Mouse (Mus musculus): Measurements from ENCODE around the gene Adamtsl1.

Gene Adamtsl1

DNA sequence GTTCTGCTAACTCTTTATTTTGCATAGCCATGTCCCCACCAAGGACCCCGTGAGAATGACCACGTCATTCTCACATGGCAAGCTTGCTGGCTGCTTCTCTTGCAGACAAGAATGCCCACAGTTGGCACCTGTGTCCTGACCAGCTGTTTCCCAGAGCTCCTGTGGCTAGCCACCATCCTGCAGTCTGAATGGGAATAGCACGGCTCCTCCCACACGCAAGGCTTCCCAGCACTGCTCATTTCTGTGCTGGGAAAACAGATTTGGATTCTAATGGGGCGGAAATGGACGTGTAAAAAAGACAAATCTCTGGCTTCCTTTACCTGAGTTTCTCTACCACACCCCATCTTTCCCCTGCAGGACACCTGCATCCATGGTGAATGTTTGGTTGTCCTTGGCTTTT lies 531.9 kb downstream of the Adamtsl1 start:
- DNase-seq (ENCODE audit: low spot score in 2 of 2), result no peak

GRCm38 (mm10) chr4:86046881-86047280 lies 532.9 kb downstream of the Adamtsl1 start:
- DNase-seq (ENCODE audit: low spot score in 2 of 2), result no peak

- DNase-seq (ENCODE audit: low spot score in 2 of 2), result no peak
These were observed 539.7 kb downstream of the Adamtsl1 start for GRCm38 (mm10) chr4:86053487-86054237.

GRCm38 (mm10) chr4:86060614-86061013 lies 546.6 kb downstream of the Adamtsl1 start:
- DNase-seq (ENCODE audit: low spot score in 2 of 2), result no peak

DNA sequence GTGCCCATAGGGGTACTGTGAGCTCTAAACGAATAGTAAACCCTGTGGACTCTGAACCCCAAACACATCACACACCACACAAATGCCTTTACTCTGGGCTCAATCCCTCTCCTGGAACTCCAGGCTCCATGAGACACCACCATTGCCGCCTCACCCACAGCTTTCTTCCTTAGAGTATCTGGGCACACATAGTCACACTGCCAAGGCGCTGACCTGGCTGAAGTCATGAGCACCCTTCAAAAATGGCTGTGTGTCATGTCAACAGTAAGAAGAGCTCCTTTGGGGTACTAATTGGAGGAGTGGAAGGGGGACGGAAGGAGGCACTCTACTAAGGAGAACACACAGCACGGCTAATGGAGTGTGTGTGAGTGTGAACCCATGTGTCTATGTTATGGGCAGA lies 554.4 kb downstream of the Adamtsl1 start:
- no peak for DNase-seq (ENCODE audit: low spot score in 2 of 2)

DNA sequence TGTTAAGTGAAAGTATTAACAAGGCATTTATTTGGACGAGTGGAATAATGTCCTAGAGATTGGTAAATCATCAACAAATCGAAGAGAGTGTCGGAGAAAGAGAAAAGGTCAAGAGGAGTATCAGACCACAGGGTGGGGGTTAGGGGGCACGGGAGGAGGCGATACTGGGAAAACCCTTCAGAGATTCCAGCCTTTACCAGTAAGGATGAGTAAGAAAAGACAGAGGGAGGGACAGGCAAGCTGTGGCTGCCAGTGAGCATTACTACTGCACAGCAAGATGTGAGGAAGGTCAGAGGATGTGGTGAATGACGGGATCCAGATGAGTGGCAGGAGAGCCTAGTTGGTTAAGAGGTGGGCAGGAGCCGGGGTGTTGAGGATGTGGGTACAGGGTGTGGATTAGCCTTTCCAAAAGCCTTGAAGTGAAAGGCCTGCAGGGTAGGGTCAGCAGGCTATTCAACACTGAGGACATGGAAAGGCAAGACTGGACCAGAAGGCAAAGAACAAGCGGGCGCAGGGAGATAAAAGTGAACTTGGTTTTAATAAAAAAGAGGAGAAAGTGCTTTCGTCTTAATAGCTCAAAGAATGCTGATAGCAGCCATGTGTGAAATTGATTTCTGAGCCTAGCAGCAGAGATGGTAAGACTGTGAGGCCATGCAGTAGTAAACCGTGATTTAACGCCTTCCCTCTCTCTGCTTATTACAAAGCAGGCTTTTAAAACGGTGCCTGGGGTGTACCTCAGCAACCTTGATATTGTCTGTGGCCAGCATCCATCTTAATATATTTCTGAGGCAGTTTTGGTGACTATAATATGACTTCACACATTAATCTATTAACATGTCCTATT lies 555.1 kb downstream of the Adamtsl1 start:
- no peak for DNase-seq (ENCODE audit: low spot score in 2 of 2)

DNA sequence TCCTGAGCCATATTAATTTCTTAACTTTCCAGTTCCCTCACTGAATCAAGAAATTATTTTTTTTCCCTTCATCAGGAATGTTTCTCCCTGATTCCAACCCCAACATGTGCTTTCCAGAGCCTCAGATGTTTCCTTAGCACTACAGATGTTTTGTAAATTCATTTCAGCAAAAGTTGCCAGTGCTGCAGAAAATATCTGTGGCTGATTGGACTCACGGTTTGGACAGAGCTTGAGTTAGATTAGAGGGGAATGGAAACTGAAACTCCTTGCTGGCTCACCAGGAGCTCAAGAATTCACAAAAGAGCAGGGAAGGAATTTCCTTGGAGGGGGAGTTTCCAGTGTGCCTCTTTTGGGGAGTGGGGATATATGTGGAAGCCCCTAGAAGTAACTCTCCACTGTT lies 560.9 kb downstream of the Adamtsl1 start:
- no peak for DNase-seq (ENCODE audit: low spot score in 2 of 2)

DNA sequence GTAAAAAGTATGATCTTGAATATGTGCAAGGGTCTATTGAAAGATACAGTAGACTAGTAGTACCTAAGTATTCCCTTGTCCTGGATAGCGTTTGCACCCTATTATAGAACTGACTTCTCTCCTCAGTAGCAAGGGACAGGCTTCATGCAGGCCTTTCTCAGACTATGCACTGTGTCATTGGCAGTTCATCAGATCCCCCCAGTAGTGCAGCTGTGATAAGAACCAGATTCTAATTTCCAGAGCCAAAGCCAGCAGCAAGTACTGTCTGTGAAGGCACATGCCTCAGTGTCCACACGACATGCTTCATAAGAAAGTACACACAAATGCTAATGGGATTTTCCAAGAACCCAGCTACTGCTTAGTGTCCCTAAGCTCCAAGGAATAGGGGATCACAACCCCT lies 563.4 kb downstream of the Adamtsl1 start:
- DNase-seq (ENCODE audit: low spot score in 2 of 2), result no peak

- no peak for DNase-seq (ENCODE audit: low spot score in 2 of 2)
These were observed 563.9 kb downstream of the Adamtsl1 start for GRCm38 (mm10) chr4:86077854-86078253.

GRCm38 (mm10) chr4:86087508-86087907 lies 573.5 kb downstream of the Adamtsl1 start:
- DNase-seq (ENCODE audit: low spot score in 2 of 2), result no peak

DNA sequence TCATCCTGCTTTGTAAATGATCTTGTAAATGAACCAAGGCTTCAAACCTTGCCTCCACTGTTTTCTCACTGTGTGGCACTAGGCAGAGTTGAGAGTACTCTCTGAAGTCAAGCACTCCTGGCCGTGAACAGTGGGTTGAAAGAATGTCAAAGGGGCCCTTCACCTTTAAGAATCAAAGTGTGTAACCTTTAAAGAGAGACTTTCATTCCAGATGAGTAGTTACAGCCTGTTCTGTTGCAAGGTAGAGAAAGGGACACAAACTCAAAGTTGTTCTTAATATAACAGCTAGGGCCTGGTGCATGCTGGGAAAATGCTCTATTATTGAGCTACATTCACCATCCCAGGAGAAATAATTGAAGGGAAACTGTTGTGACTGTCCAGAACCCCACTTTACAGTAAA lies 589.2 kb downstream of the Adamtsl1 start:
- DNase-seq (ENCODE audit: low spot score in 2 of 2), result no peak

GRCm38 (mm10) chr4:86108325-86108724 lies 594.4 kb downstream of the Adamtsl1 start:
- no peak for DNase-seq (ENCODE audit: low spot score in 2 of 2)

DNA sequence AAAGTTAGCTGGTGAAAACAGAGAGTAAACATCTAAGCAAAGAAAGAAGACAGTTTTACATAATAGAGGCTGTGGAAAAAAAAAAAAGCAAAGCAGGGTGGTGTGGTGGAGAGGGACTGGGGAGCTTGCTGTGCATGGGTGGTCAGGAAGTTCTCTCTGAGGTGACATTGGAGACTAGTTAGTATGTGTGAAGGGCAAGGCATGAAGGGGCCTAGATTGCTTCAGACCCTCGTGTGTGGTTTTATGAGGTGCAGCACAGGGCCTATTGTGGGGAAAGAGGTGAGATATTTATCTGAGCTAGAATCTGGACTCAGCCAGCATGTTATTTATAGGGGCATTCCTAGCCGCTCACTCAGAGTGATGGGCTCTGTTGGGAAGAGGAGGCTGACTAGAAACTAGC lies 605.1 kb downstream of the Adamtsl1 start:
- no peak for DNase-seq (ENCODE audit: low spot score in 2 of 2)

- DNase-seq (ENCODE audit: low spot score in 2 of 2), result no peak
These were observed 608.5 kb downstream of the Adamtsl1 start for GRCm38 (mm10) chr4:86122431-86122830.

- DNase-seq (ENCODE audit: low spot score in 2 of 2), result no peak
These were observed 610.4 kb downstream of the Adamtsl1 start for GRCm38 (mm10) chr4:86124374-86124773.

DNA sequence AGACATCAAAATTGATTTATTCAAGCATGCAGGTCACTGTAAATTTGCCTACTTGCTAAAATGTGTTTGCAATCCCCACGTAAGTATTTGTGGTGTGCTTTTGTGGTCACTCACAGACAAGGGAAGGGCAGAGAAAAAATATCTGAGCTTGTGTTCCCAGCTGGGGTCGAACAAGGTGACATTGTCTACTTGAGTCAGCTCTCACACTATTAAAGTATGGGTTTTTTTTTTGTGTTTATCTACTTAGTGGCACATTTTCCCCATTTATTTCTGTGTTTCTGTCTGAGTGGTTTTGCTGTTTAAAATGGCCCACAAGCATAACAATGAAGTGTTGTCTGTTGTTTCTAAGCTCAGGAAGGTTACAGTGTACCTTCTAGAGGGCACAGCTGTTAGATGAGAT lies 612.7 kb downstream of the Adamtsl1 start:
- DNase-seq (ENCODE audit: low spot score in 2 of 2), result no peak

DNA sequence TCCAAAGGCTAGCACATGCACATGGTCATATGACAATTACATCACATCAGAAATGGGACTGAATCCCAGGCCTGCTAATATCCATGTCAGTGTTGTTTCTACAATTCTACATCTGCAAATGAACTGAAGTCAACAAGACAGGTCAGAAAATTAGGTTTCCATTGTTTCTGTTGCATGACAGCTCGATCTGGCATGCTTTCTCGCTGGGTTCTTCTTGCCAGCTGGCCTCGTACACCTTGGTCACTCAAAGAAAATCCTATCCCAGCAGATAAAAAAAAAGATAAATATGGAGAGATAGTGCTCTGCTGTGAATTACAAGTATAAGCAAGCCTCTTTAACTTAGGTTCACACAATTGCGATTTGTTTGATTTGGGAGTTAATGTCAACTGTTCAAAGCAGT lies 644.6 kb downstream of the Adamtsl1 start:
- no peak for DNase-seq (ENCODE audit: low spot score in 2 of 2)

- no peak for DNase-seq (ENCODE audit: low spot score in 2 of 2)
These were observed 645.4 kb downstream of the Adamtsl1 start for GRCm38 (mm10) chr4:86159362-86159761.

DNA sequence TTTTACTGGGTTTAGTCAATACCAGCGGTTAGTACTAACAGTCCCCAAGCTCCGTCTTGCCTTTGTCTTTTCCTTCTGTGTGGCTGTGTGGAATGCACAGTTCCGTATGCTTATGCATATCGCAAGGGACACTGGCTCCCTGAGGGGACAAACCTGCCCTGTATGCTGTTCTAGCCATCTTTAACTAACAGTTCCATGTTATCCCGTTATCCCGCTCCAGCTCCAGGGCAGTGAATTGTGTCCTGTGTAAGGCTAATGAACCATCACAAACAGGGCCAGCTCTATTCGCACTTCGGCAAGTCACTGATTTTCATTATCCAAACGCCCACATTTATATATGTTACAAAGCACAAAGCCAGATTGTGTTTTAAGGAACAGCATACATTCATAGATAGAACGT lies 656.8 kb downstream of the Adamtsl1 start:
- DNase-seq (ENCODE audit: low spot score in 2 of 2), result no peak

- no peak for DNase-seq (ENCODE audit: low spot score in 2 of 2)
These were observed 657.5 kb downstream of the Adamtsl1 start for GRCm38 (mm10) chr4:86171461-86171860.

GRCm38 (mm10) chr4:86177471-86177870 lies 663.5 kb downstream of the Adamtsl1 start:
- no peak for DNase-seq (ENCODE audit: low spot score in 2 of 2)

DNA sequence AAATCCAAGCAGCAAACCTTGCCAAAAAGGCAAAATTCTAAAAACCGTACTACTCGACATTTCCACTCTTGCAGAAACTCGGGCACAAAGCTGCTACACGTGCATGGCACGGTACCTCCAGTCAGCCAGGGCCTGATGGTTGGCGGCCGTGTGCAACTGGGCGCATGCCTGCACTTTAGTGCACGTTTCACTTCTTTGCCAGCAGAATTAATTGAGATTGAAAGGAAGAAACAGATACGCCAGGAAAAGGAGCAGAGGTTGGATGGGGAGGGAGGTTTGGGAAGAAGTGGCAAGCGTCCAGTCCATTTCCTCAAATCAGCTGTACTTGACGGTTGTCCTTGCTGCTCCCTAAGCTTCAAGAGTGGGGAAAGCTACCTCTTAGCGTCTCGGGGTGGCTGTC lies 664.1 kb downstream of the Adamtsl1 start:
- no peak for DNase-seq (ENCODE audit: low spot score in 2 of 2)

- no peak for DNase-seq (ENCODE audit: low spot score in 2 of 2)
These were observed 669.8 kb downstream of the Adamtsl1 start for GRCm38 (mm10) chr4:86183701-86184173.

All from spleen, postnatal 14 days (tissue).